Mouse (Mus musculus) layer of hippocampus, postnatal 14 days (tissue): ENCODE data around the gene Mphosph9. TPM values are rescaled to one million over a fixed set of nuclear protein-coding genes. Genes with fewer than 3 reads are reported as not detected.

Source experiments
- total RNA-seq, 2 experiments: library from RNA; stranded (reverse); gene quantifications; 2 replicates each; pipeline ENCODE4 v1.2.3; 2021

The Mphosph9 gene
- total RNA-seq, 2 experiments from 2014 or later = 15.0 to 17.8 TPM

Other genes starting within 250 kb of the Mphosph9 start
- gene Abcb9, start 232.2 kb downstream of the Mphosph9 start, total RNA-seq = 10 to 100 TPM; 29.3 to 33.3 TPM
- 10 to 100 TPM; 31.9 to 32.4 TPM for gene Ogfod2, start 215.7 kb downstream of the Mphosph9 start, total RNA-seq
- 10 to 100 TPM; 47.3 to 49.0 TPM for gene Arl6ip4, start 211.9 kb downstream of the Mphosph9 start, total RNA-seq
- 100 to 1,000 TPM; 172 to 174 TPM for gene Pitpnm2, start 78.2 kb downstream of the Mphosph9 start, total RNA-seq
- 10 to 100 TPM; 13.8 to 15.8 TPM for gene 2810006K23Rik, start 117 bp upstream of the Mphosph9 start, total RNA-seq
- gene Cdk2ap1, start 35.1 kb upstream of the Mphosph9 start, total RNA-seq = 10 to 100 TPM; 95.4 to 99.6 TPM
- 100 to 1,000 TPM; 133 to 135 TPM for gene Sbno1, start 98.0 kb upstream of the Mphosph9 start, total RNA-seq
- gene Kmt5a, start 112.0 kb upstream of the Mphosph9 start, total RNA-seq = 10 to 100 TPM; 48.1 to 60.6 TPM
- gene Rilpl2, start 150.4 kb upstream of the Mphosph9 start, total RNA-seq = 10 to 100 TPM; 23.1 to 24.1 TPM
- gene Snrnp35, start 155.2 kb upstream of the Mphosph9 start, total RNA-seq = 10 to 100 TPM; 19.7 to 22.3 TPM
- gene Rilpl1, start 203.4 kb upstream of the Mphosph9 start, total RNA-seq = 10 to 100 TPM; 41.6 TPM
- gene Tmed2, start 212.7 kb upstream of the Mphosph9 start, total RNA-seq = 100 to 1,000 TPM in 1 of 2 experiments, 10 to 100 TPM in 1; 98.4 to 100 TPM
- 10 to 100 TPM; 22.8 to 25.5 TPM for gene Ddx55, start 224.9 kb upstream of the Mphosph9 start, total RNA-seq